Mouse (Mus musculus): ENCODE results near the gene Catip.

Gene Catip

GRCm38 (mm10) chr1:74343161-74343560 lies 18.7 kb upstream of the Catip start:
- no peak for DNase-seq (ENCODE audit: low spot score)

GRCm38 (mm10) chr1:74344163-74344916 lies 17.6 kb upstream of the Catip start:
- no peak for DNase-seq (ENCODE audit: low spot score)

- DNase-seq (ENCODE audit: low spot score): no peak
These were observed 10.6 kb upstream of the Catip start for GRCm38 (mm10) chr1:74351185-74351769.

- no peak for DNase-seq (ENCODE audit: low spot score)
These were observed 9.3 kb upstream of the Catip start for GRCm38 (mm10) chr1:74352532-74353096.

- DNase-seq (ENCODE audit: low spot score): no peak
These were observed 8.3 kb upstream of the Catip start for GRCm38 (mm10) chr1:74353453-74354229.

GRCm38 (mm10) chr1:74357531-74357930 lies 4.4 kb upstream of the Catip start:
- no peak for DNase-seq (ENCODE audit: low spot score)

- DNase-seq (ENCODE audit: low spot score): no peak
These were observed 1.9 kb upstream of the Catip start for GRCm38 (mm10) chr1:74359952-74360517.

GRCm38 (mm10) chr1:74362325-74363229 lies 669 bp downstream of the Catip start:
- no peak for DNase-seq (ENCODE audit: low spot score)

GRCm38 (mm10) chr1:74363437-74363836 lies 1.5 kb downstream of the Catip start:
- peak; percentile 56 for DNase-seq (ENCODE audit: low spot score)

- DNase-seq (ENCODE audit: low spot score): no peak
These were observed 2.4 kb downstream of the Catip start for GRCm38 (mm10) chr1:74364270-74364669.

GRCm38 (mm10) chr1:74367886-74368645 lies 6.2 kb downstream of the Catip start:
- DNase-seq (ENCODE audit: low spot score): no peak

- DNase-seq (ENCODE audit: low spot score): no peak
These were observed 8.1 kb downstream of the Catip start for GRCm38 (mm10) chr1:74370040-74370439.

GRCm38 (mm10) chr1:74373372-74373771 lies 11.5 kb downstream of the Catip start:
- no peak for DNase-seq (ENCODE audit: low spot score)

- DNase-seq (ENCODE audit: low spot score): no peak
These were observed 13.1 kb downstream of the Catip start, which contains the start of gene Slc11a1 for GRCm38 (mm10) chr1:74374980-74375379. TSS of gene Slc11a1 (plus strand) at chr1:74375195.

- no peak for DNase-seq (ENCODE audit: low spot score)
These were observed 13.7 kb downstream of the Catip start for GRCm38 (mm10) chr1:74375561-74375960.

- no peak for DNase-seq (ENCODE audit: low spot score)
These were observed 14.5 kb downstream of the Catip start for GRCm38 (mm10) chr1:74376396-74376795.

- DNase-seq (ENCODE audit: low spot score): no peak
These were observed 17.2 kb downstream of the Catip start for GRCm38 (mm10) chr1:74379058-74379504.

- no peak for DNase-seq (ENCODE audit: low spot score)
These were observed 18.6 kb downstream of the Catip start for GRCm38 (mm10) chr1:74380484-74380883.

GRCm38 (mm10) chr1:74381588-74382021 lies 19.7 kb downstream of the Catip start:
- no peak for DNase-seq (ENCODE audit: low spot score)

- no peak for DNase-seq (ENCODE audit: low spot score)
These were observed 21.5 kb downstream of the Catip start for GRCm38 (mm10) chr1:74383385-74383784.

Data from adipocyte (in vitro differentiated cells).